Mouse (Mus musculus) retina, postnatal 7 days (tissue): ENCODE results near the gene Palm.
A peak's percentile ranks its signal among the peaks of the same experiment; 100 is the strongest.

Source experiments
- DNase-seq: peaks from one replicate; pipeline ENCODE4 v3.0.0-alpha.2; 2012; ENCODE audit warnings: low read depth, low spot score

Gene Palm

GRCm38 (mm10) chr10:79854801-79855541, 61.6 kb downstream of the Palm start:
- DNase-seq = peak; percentile 71

DNA sequence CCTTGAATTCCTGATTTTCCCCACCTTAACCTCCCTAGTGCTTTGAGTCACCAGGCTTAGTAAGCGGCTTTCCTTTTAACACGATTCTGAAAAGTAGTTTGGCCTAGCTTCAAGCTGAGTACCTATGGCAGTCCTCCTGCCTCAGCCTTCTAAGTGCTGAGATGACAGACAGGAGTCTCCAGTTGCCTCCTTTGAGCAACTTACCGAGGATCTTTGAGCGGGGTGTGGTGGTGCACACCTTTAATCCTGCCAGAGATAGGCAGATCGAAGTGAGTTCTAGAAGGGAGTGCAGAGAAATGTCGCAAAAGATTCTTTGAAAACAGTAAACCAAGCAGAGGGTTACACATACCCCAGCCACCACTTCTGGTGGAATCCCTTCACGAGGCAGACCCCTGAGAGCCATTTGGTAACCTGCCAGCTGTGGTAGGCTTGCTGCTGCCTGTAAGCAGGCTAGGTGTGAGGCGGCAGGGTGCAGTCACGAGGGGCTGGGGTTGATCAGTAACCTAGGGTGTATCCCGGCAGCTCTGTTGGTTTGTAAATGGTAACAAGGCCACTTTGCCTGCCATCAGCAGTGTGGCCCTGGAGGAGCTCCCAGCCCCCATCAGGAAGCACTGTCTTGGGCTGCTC, 62.3 kb downstream of the Palm start:
- DNase-seq = no peak

DNA sequence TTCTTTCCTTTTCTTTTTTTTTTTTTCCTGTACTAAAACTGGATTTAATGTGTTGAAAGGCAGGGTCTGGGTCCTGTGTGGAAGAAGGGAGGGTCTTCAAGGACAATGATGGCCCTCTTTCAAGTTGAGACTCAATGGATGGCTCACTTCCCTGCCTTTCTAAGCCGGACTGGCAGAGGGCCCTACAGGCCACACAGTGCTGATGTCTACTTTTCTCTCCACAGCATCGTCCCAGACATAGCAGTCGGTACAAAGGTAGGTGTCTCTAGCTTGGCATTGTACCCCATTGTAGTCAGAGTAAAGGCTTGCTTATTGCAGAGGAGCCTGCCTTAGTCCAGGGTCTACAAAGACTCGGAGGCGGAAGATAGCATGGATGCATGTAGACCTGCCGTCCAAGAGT, 62.9 kb downstream of the Palm start:
- no peak for DNase-seq

- DNase-seq = no peak
These were observed 63.5 kb downstream of the Palm start for GRCm38 (mm10) chr10:79856704-79857451.

DNA sequence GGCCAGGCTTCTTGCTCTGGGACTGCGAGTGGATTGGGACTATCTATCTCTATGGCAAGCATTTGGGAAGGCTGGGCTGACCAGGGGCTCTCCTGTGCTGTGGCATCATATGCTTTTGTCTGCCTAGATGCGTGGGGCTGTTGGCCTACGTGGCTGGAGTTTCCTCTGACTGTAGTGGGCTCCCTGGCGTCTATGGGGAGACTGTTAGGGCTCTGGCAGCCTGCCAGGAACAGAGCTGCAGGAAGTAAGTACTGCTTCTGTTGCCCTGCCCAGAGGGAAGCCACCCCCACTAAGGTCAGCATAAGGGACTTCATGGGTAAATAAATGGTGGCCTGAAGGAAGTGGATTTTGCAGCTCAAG, 64.1 kb downstream of the Palm start:
- DNase-seq = no peak

GRCm38 (mm10) chr10:79857894-79858293, 64.5 kb downstream of the Palm start:
- no peak for DNase-seq

DNA sequence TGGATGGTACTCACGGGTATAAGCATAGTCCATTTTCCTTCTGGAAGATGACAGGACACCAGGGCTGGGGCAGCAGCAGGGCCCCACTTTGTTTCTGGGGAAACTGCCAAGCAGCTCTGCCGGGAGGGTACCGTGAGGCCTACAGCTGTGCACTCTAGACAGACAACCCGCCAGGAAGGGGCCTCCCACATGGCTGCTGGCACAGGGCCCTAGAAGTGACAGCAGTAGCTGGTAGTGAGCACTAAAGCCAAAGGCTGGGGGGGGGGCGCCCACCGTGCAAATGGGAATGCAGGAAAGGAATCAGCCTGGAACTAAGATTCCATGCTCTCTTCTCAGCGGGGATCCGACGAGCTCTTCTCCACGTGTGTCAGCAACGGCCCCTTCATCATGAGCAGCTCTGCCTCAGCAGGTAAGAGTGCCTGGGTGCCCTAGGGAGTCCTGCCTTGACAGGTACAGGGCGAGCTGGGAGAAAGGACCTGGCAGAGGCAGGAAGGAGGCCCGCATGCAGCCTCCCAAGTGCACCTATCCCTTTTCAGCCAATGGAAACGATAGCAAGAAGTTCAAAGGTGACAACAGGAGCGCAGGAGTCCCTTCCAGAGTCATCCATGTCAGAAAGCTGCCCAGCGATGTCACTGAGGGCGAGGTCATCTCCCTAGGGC, 65.2 kb downstream of the Palm start:
- DNase-seq = no peak

DNA sequence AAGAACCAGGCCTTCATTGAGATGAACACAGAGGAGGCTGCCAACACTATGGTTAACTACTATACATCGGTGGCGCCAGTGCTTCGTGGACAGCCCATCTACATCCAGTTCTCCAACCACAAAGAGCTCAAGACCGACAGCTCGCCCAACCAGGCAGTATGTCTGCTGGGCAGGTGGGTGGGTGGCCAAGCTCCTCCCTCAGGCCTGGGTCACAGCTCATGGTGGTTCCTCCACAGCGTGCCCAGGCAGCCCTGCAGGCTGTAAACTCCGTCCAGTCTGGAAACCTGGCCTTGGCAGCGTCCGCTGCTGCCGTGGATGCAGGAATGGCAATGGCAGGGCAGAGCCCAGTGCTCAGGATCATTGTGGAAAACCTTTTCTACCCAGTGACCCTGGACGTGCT, 65.7 kb downstream of the Palm start:
- DNase-seq = no peak

GRCm38 (mm10) chr10:79860079-79860911, 66.9 kb downstream of the Palm start:
- DNase-seq = no peak

DNA sequence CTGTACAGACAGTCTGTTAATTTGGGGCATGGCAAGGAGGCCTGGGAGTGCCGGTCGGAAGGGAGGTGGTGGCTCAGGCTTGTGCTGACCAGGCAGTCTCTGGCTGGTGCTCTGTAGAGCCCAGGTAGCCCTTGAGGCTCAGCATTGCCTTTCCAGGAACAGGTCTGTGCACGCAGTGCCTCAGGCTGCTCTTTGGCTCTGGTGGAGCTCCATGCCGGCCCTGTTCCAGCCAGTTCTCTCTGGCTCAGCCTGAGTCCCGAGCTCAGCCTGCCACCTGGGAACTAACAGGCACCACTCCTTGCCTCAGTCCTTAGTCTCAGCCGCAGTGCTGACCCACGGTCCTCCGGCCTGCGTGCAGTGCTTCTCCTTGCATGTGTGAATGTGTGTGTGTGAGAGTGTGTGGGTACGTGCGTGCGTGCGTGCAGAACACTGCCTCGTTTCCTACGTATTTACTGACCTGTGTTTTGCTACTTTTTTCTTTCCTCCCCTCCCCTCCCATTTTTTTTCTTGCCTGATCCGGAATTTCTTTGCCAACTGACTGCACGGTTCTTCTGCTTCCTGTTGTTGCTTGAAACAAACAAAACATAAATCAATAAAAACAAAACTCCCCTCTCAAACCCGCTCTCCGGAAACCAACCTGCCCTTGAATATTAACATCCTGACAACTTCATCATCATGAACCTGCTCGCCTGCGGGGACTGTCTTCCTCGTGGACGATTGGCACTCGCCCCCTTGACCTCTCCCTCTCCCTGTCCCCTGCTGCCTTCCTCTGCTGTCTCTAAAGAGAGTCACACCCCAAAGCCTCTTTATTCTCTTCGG, 68.1 kb downstream of the Palm start:
- no peak for DNase-seq

DNA sequence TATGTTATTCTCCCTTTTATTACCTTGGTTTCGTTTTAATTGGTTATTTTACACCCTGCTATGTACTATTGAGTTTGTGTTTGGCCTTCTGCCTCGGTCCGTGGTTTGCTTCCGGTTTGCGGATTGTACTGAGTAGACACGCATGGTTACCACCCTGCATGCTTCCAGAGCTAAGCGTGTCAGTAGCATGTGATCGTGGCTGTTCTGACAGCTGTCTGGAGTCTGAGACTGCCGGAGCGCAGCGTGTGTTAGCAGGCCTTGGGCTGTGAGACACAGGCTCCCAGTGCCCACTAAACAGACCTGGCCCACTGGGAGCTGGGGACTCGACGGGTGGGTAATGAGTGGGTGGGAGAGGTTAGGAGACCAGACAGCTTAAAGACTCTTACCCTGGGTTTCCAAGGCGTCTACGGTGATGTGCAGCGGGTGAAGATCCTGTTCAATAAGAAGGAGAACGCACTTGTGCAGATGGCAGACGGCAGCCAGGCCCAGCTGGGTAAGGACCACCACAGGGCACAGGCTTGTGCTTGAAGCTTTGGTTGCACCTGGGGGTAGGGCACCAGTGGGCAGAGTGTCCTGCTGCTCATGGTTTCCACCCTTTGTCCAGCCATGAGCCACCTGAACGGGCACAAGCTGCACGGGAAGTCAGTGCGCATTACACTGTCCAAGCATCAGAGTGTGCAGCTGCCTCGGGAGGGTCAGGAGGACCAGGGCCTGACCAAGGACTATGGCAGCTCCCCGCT, 68.8 kb downstream of the Palm start:
- no peak for DNase-seq

DNA sequence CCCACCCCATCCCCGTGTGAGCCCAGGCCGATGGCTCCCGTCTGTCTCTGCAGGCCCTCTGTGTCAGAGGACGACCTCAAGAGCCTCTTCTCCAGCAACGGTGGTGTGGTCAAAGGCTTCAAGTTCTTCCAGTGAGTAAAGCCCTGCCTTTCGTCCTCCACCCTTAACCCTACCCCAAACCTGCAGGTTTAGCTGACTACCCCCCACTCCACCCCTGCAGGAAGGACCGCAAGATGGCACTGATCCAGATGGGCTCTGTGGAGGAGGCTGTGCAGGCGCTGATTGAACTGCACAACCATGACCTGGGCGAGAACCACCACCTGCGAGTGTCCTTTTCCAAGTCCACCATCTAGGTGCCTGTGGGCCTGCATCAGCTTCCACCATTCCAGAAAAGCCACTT, 69.6 kb downstream of the Palm start:
- DNase-seq = no peak

DNA sequence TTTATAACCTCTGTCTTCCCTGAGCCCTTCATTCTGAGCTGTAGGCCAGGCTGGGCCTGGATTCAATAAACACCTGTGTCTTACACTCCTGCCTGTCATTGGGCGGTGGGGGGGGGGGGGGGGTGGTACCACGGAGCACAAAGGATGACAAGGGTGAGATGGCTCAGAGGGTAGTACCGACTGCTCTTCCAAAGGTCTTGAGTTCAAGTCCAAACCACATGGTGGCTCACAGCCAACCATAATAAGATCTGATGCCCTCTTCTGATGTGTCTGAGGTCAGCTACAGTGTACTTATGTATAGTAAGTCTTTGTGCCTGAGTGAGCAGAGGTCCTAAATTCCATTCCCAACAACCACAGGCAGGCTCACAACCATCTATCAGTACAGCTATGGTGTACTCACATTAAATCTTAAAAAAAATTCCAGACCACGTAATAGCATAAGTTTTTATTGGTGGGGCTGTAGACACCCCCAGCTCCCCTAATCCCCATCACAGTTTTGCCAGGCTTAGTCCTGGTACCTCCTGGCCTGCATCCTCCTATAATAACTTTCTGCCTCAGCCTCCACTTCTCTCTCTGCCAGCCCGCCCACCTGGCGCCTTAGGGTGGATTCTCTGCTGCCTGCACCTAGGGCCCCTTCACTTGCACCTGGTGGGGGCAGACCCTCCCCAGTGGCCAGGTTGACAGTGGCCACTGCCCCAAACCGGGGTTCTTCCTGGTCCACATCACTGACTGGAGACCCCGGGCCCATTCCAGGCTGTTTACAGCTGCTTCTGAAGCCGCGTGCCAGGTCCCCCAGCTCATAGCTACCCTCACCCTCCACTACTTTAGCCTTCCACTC, 71.2 kb downstream of the Palm start:
- no peak for DNase-seq

DNA sequence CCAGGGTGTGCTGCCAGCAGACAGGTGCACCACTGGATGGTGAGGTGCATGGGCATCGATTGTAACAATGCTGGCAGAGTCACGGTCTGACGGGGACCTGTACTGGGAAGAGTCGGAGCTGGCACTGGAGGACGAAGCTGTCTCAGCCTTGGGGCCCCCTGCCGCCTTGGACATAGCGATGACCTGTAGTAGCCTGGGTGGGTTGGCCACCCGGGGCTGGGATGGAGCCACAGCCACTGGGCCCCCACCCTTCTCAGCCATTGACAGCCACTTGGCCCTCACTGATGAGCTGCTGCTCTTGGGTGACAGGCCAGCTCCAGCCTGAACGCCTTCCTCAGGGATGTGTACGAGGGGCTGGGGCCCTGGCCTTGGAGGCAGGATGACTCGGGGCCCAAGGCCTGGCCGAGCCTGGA, 71.8 kb downstream of the Palm start:
- no peak for DNase-seq

- DNase-seq = no peak
These were observed 72.5 kb downstream of the Palm start for GRCm38 (mm10) chr10:79865801-79866295.

DNA sequence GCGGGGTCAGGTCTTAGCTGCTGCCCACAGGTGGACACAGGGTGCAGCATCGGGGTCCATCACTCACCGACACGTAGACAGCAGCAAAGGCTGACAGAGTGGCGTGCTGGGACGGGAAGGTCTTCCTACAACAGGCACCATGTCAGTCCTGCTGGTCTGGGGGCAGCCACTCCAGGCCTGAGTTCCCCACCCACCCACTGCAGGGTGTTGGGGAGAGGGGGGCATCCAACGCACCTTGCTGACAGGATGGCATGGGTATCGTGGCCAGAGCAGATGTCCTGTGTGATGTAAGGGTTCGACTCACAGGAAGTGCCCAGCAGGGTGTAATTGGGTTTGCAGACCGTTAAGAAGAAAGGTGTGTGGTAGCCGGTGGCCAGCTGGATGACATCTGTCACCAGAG, 73.2 kb downstream of the Palm start:
- DNase-seq = no peak
